Comparison of ENCODE assay signal across 11 mouse cellular contexts in genomic region chr2:93190771-93191487, GRCm38 (mm10). TPM values are rescaled to one million over a fixed set of nuclear protein-coding genes. Genes with fewer than 3 reads are reported as not detected.
A peak's percentile ranks its signal among the peaks of the same experiment; 100 is the strongest.
DNase-seq lines count a peak whose midpoint lies in the region; ATAC-seq and TF ChIP-seq lines count a peak whose summit lies in the region.
"Had no signal": no experiment of that assay in that cellular context is flagged by ENCODE, and none has a peak within 500 bp of the region (broad histone marks: within the 10 kb centered on the region; RNA-seq: fewer than 3 reads in every experiment).

No protein-coding gene starts in this region.

- TF ChIP-seq CTCF in heart, postnatal 0 days (IDR thresholded peaks at IDR 0.05; ENCODE audit: low read depth) = no peak
- no peak for TF ChIP-seq CTCF in midbrain, postnatal 0 days (IDR thresholded peaks at IDR 0.05)

- no peak for DNase-seq in heart, postnatal 0 days (ENCODE audit: low spot score)
- peak; percentile 44 for DNase-seq in ES-CJ7 (ENCODE audit: low read depth, low spot score)
- no peak for DNase-seq in midbrain, postnatal 0 days (ENCODE audit: low spot score)
- DNase-seq in retina, postnatal 1 day = no peak
- no peak for DNase-seq in T-cell, adult 2 months (ENCODE audit: low spot score)

- no peaks in the 10 kb centered on the region for H3K9me3 ChIP-seq in heart, postnatal 0 days (replicated peaks; ENCODE audit: control insufficient read depth, low read length)
- H3K9me3 ChIP-seq in heart, embryonic 11.5 days (replicated peaks; ENCODE audit: control insufficient read depth, low read length) = no peaks in the 10 kb centered on the region
- H3K9me3 ChIP-seq in forebrain, embryonic 13.5 days (replicated peaks) = no peaks in the 10 kb centered on the region
- H3K9me3 ChIP-seq in midbrain, postnatal 0 days (ENCODE audit: low read length) = no peaks in the 10 kb centered on the region
- H3K9me3 ChIP-seq: embryonic facial prominence, embryonic 13.5 days; limb, embryonic 15.5 days had no signal

- peaks cover 7% of the 10 kb centered on the region for H3K27me3 ChIP-seq in heart, postnatal 0 days (ENCODE audit: control insufficient read depth, insufficient read depth, low read length)
- peaks cover 12% of the 10 kb centered on the region for H3K27me3 ChIP-seq in heart, embryonic 11.5 days (ENCODE audit: control insufficient read depth, insufficient read depth, low read length)
- no peaks in the 10 kb centered on the region for H3K27me3 ChIP-seq in forebrain, embryonic 13.5 days
- no peaks in the 10 kb centered on the region for H3K27me3 ChIP-seq in midbrain, postnatal 0 days (ENCODE audit: insufficient read depth, low read length)
- H3K27me3 ChIP-seq: Patski had no signal

- H3K27ac ChIP-seq in heart, postnatal 0 days (ENCODE audit: low read depth) = no peak overlapping the region
- no peak overlapping the region for H3K27ac ChIP-seq in heart, embryonic 11.5 days (ENCODE audit: low read depth, low read length)
- H3K27ac ChIP-seq in forebrain, embryonic 13.5 days = peak overlapping the region; percentile 25; the same call in 1 of the 2 replicates
- no peak overlapping the region; the same call in 1 of the 2 replicates for H3K27ac ChIP-seq in midbrain, postnatal 0 days (ENCODE audit: low read depth, low read length)
- H3K27ac ChIP-seq: embryonic facial prominence, embryonic 13.5 days; limb, embryonic 15.5 days had no signal

- H3K4me2 ChIP-seq in heart, postnatal 0 days (ENCODE audit: low read depth, low read length) = peak overlapping the region; percentile 98
- no peak overlapping the region; the same call in 1 of the 2 replicates for H3K4me2 ChIP-seq in heart, embryonic 11.5 days
- peak overlapping the region; percentile 80 for H3K4me2 ChIP-seq in forebrain, embryonic 13.5 days
- H3K4me2 ChIP-seq in midbrain, postnatal 0 days (ENCODE audit: low read depth, low read length, poor library complexity, severe bottlenecking) = peak overlapping the region; percentile 22
- H3K4me2 ChIP-seq: embryonic facial prominence, embryonic 13.5 days; limb, embryonic 15.5 days had no signal

- TF ChIP-seq EP300 in heart, postnatal 0 days (IDR thresholded peaks at IDR 0.05; ENCODE audit: low read depth) = no peak

- H3K4me3 ChIP-seq in heart, postnatal 0 days (ENCODE audit: low read depth, low read length) = no peak overlapping the region
- no peak overlapping the region for H3K4me3 ChIP-seq in heart, embryonic 11.5 days (ENCODE audit: low read depth, low read length)
- peak overlapping the region; percentile 20 for H3K4me3 ChIP-seq in forebrain, embryonic 13.5 days
- no peak overlapping the region for H3K4me3 ChIP-seq in midbrain, postnatal 0 days (ENCODE audit: low read depth, low read length)
- H3K4me3 ChIP-seq: embryonic facial prominence, embryonic 13.5 days; limb, embryonic 15.5 days had no signal

- no peak for ATAC-seq in heart, postnatal 0 days (ENCODE audit: insufficient read depth, low read depth)
- ATAC-seq in heart, embryonic 11.5 days (replicated peaks; ENCODE audit: insufficient number of reproducible peaks, low FRiP score, low TSS enrichment) = no peak
- ATAC-seq in forebrain, embryonic 13.5 days = no peak
- no peak for ATAC-seq in midbrain, postnatal 0 days (ENCODE audit: low FRiP score)
- ATAC-seq in erythroblast, adult 5-6 weeks (replicated peaks; ENCODE audit: low FRiP score, poor library complexity, severe bottlenecking) = no peak
- ATAC-seq: Patski had no signal

- no peaks in the 10 kb centered on the region for H3K4me1 ChIP-seq in heart, postnatal 0 days (ENCODE audit: control insufficient read depth, insufficient read depth)
- peaks cover 18% of the 10 kb centered on the region; the same call in 1 of the 2 replicates for H3K4me1 ChIP-seq in heart, embryonic 11.5 days (ENCODE audit: control insufficient read depth, insufficient read depth, low read length)
- H3K4me1 ChIP-seq in forebrain, embryonic 13.5 days = peaks cover 79% of the 10 kb centered on the region
- H3K4me1 ChIP-seq in midbrain, postnatal 0 days (ENCODE audit: insufficient read depth, low read length) = peaks cover 16% of the 10 kb centered on the region

- WGBS in heart, postnatal 0 days = 35% methylated on average over 9 of the region's 9 CpGs
- WGBS in heart, embryonic 11.5 days (ENCODE audit: insufficient replicate concordance) = 25% methylated on average over 9 of the region's 9 CpGs
- 16% methylated on average over 9 of the region's 9 CpGs for WGBS in forebrain, embryonic 13.5 days
- WGBS in midbrain, postnatal 0 days = 15% methylated on average over 9 of the region's 9 CpGs

- no peak overlapping the region for H3K9ac ChIP-seq in heart, postnatal 0 days (replicated peaks; ENCODE audit: low read depth, low read length)
- no peak overlapping the region for H3K9ac ChIP-seq in heart, embryonic 11.5 days (ENCODE audit: low read depth, low read length)
- H3K9ac ChIP-seq in forebrain, embryonic 13.5 days = peak overlapping the region; percentile 58
- H3K9ac ChIP-seq in midbrain, postnatal 0 days (replicated peaks; ENCODE audit: low read length, poor library complexity, severe bottlenecking) = peak overlapping the region; percentile 39; the same call in 1 of the 2 replicates
- H3K9ac ChIP-seq: limb, embryonic 15.5 days had no signal

- H3K36me3 ChIP-seq in heart, postnatal 0 days (replicated peaks; ENCODE audit: control insufficient read depth, insufficient read depth, low read length) = no peaks in the 10 kb centered on the region
- H3K36me3 ChIP-seq in heart, embryonic 11.5 days (ENCODE audit: control insufficient read depth, insufficient read depth, low read length) = no peaks in the 10 kb centered on the region
- H3K36me3 ChIP-seq in forebrain, embryonic 13.5 days (ENCODE audit: poor library complexity, severe bottlenecking) = no peaks in the 10 kb centered on the region; the same call in 1 of the 2 replicates
- no peaks in the 10 kb centered on the region for H3K36me3 ChIP-seq in midbrain, postnatal 0 days (ENCODE audit: insufficient read depth, low read length)
- H3K36me3 ChIP-seq: embryonic facial prominence, embryonic 13.5 days; limb, embryonic 15.5 days had no signal

RNA-seq across cellular contexts. Expression of gene Trp53i11, which starts 3.6 kb away (rescaled TPM):
- total RNA-seq in heart, postnatal 0 days (2014; rRNA removed; ENCODE audit: low replicate concordance) = 74.3 and 77.2 TPM in 2 replicates
- 15.1 and 17.4 TPM in 2 replicates for polyA plus RNA-seq in heart, postnatal 0 days (2015; fragmentation: Nextera tagmentation; extraction: Ambion mirVana)
- 23.6 and 27.7 TPM in 2 replicates for polyA plus RNA-seq in heart, embryonic 11.5 days (2014; fragmentation: Nextera tagmentation; extraction: Ambion mirVana)
- 84.5 and 87.5 TPM in 2 replicates for polyA plus RNA-seq in forebrain, embryonic 13.5 days (2015; fragmentation: Nextera tagmentation; extraction: Ambion mirVana)
- total RNA-seq in midbrain, postnatal 0 days (2014; rRNA removed) = 111 and 124 TPM in 2 replicates
- 74.7 and 76.0 TPM in 2 replicates for polyA plus RNA-seq in midbrain, postnatal 0 days (2015; fragmentation: Nextera tagmentation; extraction: Ambion mirVana)
- 0.96 TPM in 1 of 2 replicates, not detected in the other for total RNA-seq in erythroblast, adult 5-6 weeks (2015; ENCODE audit: low replicate concordance)
- total RNA-seq in erythroblast, adult 5-6 weeks (2017; ENCODE audit: low replicate concordance) = 0.34 TPM in 1 of 2 replicates, not detected in the other

Comparison
In these comparisons a context has a peak if more than half of its experiments do, and no peak if none do; other contexts are left out.
1. H3K9ac ChIP-seq: peak in forebrain, embryonic 13.5 days (single experiment) and midbrain, postnatal 0 days (single experiment); none in heart, postnatal 0 days (single experiment) and heart, embryonic 11.5 days (single experiment).